Mouse (Mus musculus): ENCODE measurements at regions not wholly inside any gene's neighbourhood (a gene's known extent, or its start where the extent isn't known, plus 50 kb on each side); places are given as distances from the start of the nearest gene placed in this dataset.
A peak's percentile ranks its signal among the peaks of the same experiment; 100 is the strongest.

GRCm38 (mm10) chr14:18416319-18416718, 84.7 kb upstream of the Ube2e1 start:
- DNase-seq (ENCODE audit: low spot score) (no peak), ATAC-seq (ENCODE audit: low FRiP score) (no peak)
- no peak overlapping the region for H3K27ac ChIP-seq
- WGBS, result 77% methylated on average over 4 of the region's 4 CpGs
- H3K36me3 ChIP-seq (replicated peaks; ENCODE audit: control insufficient read depth, insufficient read depth), result no peaks in the 10 kb centered on the region
- no peaks in the 10 kb centered on the region for H3K9me3 ChIP-seq (ENCODE audit: control insufficient read depth, low read length)
- H3K27me3 ChIP-seq (ENCODE audit: control insufficient read depth, insufficient read depth, low read length), result no peaks in the 10 kb centered on the region
- no peaks in the 10 kb centered on the region for H3K4me1 ChIP-seq (replicated peaks; ENCODE audit: control insufficient read depth, insufficient read depth, low read length)
- no peak overlapping the region for H3K4me2 ChIP-seq (replicated peaks)
- H3K9ac ChIP-seq, result no peak overlapping the region
- H3K4me3 ChIP-seq (replicated peaks; ENCODE audit: low read length), result no peak overlapping the region

- Histone ChIP-seq H3K27me3 (ENCODE audit: control insufficient read depth, insufficient read depth, low read length) (no peaks in the 10 kb centered on the region), H3K4me1 (replicated peaks; ENCODE audit: control insufficient read depth, insufficient read depth, low read length) (no peaks in the 10 kb centered on the region), H3K4me3 (replicated peaks; ENCODE audit: low read length) (no peak overlapping the region), H3K9ac (no peak overlapping the region), H3K4me2 (replicated peaks) (no peak overlapping the region), H3K36me3 (replicated peaks; ENCODE audit: control insufficient read depth, insufficient read depth) (no peaks in the 10 kb centered on the region), H3K9me3 (ENCODE audit: control insufficient read depth, low read length) (no peaks in the 10 kb centered on the region), H3K27ac (no peak overlapping the region)
- DNase-seq (ENCODE audit: low spot score), result no peak
- WGBS, result 96% methylated on average over 4 of the region's 4 CpGs
- ATAC-seq (ENCODE audit: low FRiP score), result no peak
These were observed 67.3 kb upstream of the Ube2e1 start for GRCm38 (mm10) chr14:18398953-18399352.

- DNase-seq (ENCODE audit: low spot score) (no peak), ATAC-seq (ENCODE audit: low FRiP score) (no peak)
- Histone ChIP-seq H3K4me1 (replicated peaks; ENCODE audit: control insufficient read depth, insufficient read depth, low read length) (no peaks in the 10 kb centered on the region), H3K36me3 (replicated peaks; ENCODE audit: control insufficient read depth, insufficient read depth) (no peaks in the 10 kb centered on the region), H3K4me3 (replicated peaks; ENCODE audit: low read length) (no peak overlapping the region), H3K27me3 (ENCODE audit: control insufficient read depth, insufficient read depth, low read length) (no peaks in the 10 kb centered on the region), H3K27ac (no peak overlapping the region), H3K9ac (no peak overlapping the region), H3K4me2 (replicated peaks) (no peak overlapping the region), H3K9me3 (ENCODE audit: control insufficient read depth, low read length) (no peaks in the 10 kb centered on the region)
- 92% methylated on average over 8 of the region's 8 CpGs for WGBS
These were observed 64.6 kb upstream of the Ube2e1 start for GRCm38 (mm10) chr14:18396206-18396764.

- H3K9me3 ChIP-seq (ENCODE audit: control insufficient read depth, low read length), result no peaks in the 10 kb centered on the region
- H3K9ac ChIP-seq, result no peak overlapping the region
- H3K4me2 ChIP-seq (replicated peaks), result no peak overlapping the region
- 95% methylated on average over 3 of the region's 3 CpGs for WGBS
- no peaks in the 10 kb centered on the region for H3K4me1 ChIP-seq (replicated peaks; ENCODE audit: control insufficient read depth, insufficient read depth, low read length)
- no peaks in the 10 kb centered on the region for H3K27me3 ChIP-seq (ENCODE audit: control insufficient read depth, insufficient read depth, low read length)
- no peak overlapping the region for H3K4me3 ChIP-seq (replicated peaks; ENCODE audit: low read length)
- no peak overlapping the region for H3K27ac ChIP-seq
- ATAC-seq (ENCODE audit: low FRiP score), result no peak
- DNase-seq (ENCODE audit: low spot score), result no peak
- H3K36me3 ChIP-seq (replicated peaks; ENCODE audit: control insufficient read depth, insufficient read depth), result no peaks in the 10 kb centered on the region
These were observed 62.5 kb upstream of the Ube2e1 start for GRCm38 (mm10) chr14:18394071-18394745.

GRCm38 (mm10) chr14:18391824-18392486, 60.3 kb upstream of the Ube2e1 start:
- Histone ChIP-seq H3K9ac (no peak overlapping the region), H3K4me3 (replicated peaks; ENCODE audit: low read length) (no peak overlapping the region), H3K4me2 (replicated peaks) (no peak overlapping the region), H3K9me3 (ENCODE audit: control insufficient read depth, low read length) (no peaks in the 10 kb centered on the region), H3K4me1 (replicated peaks; ENCODE audit: control insufficient read depth, insufficient read depth, low read length) (no peaks in the 10 kb centered on the region), H3K27me3 (ENCODE audit: control insufficient read depth, insufficient read depth, low read length) (no peaks in the 10 kb centered on the region), H3K36me3 (replicated peaks; ENCODE audit: control insufficient read depth, insufficient read depth) (no peaks in the 10 kb centered on the region), H3K27ac (no peak overlapping the region)
- 88% methylated on average over 3 of the region's 3 CpGs for WGBS
- DNase-seq (ENCODE audit: low spot score), result no peak
- ATAC-seq (ENCODE audit: low FRiP score), result no peak

- no peaks in the 10 kb centered on the region for H3K4me1 ChIP-seq (replicated peaks; ENCODE audit: control insufficient read depth, insufficient read depth, low read length)
- WGBS, result 89% methylated on average over 6 of the region's 6 CpGs
- no peak for ATAC-seq (ENCODE audit: low FRiP score)
- no peak overlapping the region for H3K9ac ChIP-seq
- no peak for DNase-seq (ENCODE audit: low spot score)
- H3K27ac ChIP-seq, result no peak overlapping the region
- H3K4me3 ChIP-seq (replicated peaks; ENCODE audit: low read length), result no peak overlapping the region
- no peak overlapping the region for H3K4me2 ChIP-seq (replicated peaks)
- H3K9me3 ChIP-seq (ENCODE audit: control insufficient read depth, low read length), result no peaks in the 10 kb centered on the region
- H3K36me3 ChIP-seq (replicated peaks; ENCODE audit: control insufficient read depth, insufficient read depth), result no peaks in the 10 kb centered on the region
- H3K27me3 ChIP-seq (ENCODE audit: control insufficient read depth, insufficient read depth, low read length), result no peaks in the 10 kb centered on the region
These were observed 57.7 kb upstream of the Ube2e1 start for GRCm38 (mm10) chr14:18389390-18389789.

GRCm38 (mm10) chr14:18385953-18386668, 54.5 kb upstream of the Ube2e1 start:
- H3K27ac ChIP-seq, result no peak overlapping the region
- no peaks in the 10 kb centered on the region for H3K4me1 ChIP-seq (replicated peaks; ENCODE audit: control insufficient read depth, insufficient read depth, low read length)
- H3K36me3 ChIP-seq (replicated peaks; ENCODE audit: control insufficient read depth, insufficient read depth), result no peaks in the 10 kb centered on the region
- H3K9ac ChIP-seq, result no peak overlapping the region
- 80% methylated on average over 6 of the region's 6 CpGs for WGBS
- H3K4me2 ChIP-seq (replicated peaks), result no peak overlapping the region
- DNase-seq (ENCODE audit: low spot score) (no peak), ATAC-seq (ENCODE audit: low FRiP score) (peak; percentile 57; the same call in 1 of the 2 replicates)
- H3K4me3 ChIP-seq (replicated peaks; ENCODE audit: low read length), result no peak overlapping the region
- no peaks in the 10 kb centered on the region for H3K9me3 ChIP-seq (ENCODE audit: control insufficient read depth, low read length)
- no peaks in the 10 kb centered on the region for H3K27me3 ChIP-seq (ENCODE audit: control insufficient read depth, insufficient read depth, low read length)

Measured in hindbrain, embryonic 14.5 days (tissue).